Mouse (Mus musculus) cerebellum, postnatal 36 days (tissue): ENCODE measurements around the gene Esr1.
A peak's percentile ranks its signal among the peaks of the same experiment; 100 is the strongest.
"Not testable (repeated sequence)": the region's sequence is repeated elsewhere in the genome, so short reads cannot be mapped to it uniquely, and the experiment has no call there.

ENCODE experiments used
- DNase-seq, 2 experiments: peaks; one replicate each; pipeline ENCODE4 v3.0.0; 2021 to 2022; ENCODE audit warnings: mixed read lengths in 2 of 2

Gene Esr1

GRCm38 (mm10) chr10:4611386-4612155, at the start of gene Esr1:
TSS of gene Esr1 (plus strand) at chr10:4611593.
- DNase-seq, result no peak

GRCm38 (mm10) chr10:4565148-4565547, 46.2 kb upstream of the Esr1 start:
- DNase-seq, result no peak

DNA sequence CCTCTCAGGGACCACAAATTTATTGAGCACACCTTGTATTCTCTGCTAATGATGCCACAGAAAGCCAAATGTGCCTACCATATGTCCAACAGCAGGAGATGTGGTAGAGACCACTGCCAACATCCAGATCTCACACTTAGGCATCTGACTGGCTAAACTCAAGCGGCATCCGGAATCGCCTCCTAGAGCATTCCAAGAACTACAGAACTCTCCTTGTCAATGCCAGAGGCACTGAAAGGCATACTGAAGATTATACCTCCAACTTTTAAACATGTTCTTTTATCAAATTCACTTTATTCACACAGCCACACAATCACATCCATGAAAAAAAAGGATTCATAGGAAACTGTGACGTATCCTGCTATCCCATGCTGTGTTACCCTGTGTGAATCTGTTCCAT, 40.6 kb upstream of the Esr1 start:
- DNase-seq, result peak in 1 of 2 experiments; percentile 5

DNA sequence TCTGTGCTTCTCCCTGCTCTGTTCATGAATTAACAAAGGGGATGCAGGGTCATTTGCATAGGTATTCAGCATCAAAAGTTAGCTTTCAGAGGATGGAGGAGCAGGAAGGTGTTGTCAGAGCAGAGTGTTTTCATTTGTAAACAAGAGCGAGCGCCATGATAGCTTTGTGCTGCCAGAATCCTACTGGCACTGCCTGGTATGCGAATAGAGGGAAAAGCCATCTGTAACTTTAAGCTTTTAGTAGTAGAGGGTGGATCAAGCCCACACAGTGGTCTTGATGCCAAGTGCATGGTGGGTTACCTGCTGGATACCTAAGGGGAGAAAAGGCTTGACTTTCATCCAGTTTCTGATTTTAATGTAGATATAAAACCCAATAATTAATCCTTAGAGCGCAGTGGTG, 40.1 kb upstream of the Esr1 start:
- peak in 1 of 2 experiments; percentile 2 for DNase-seq

- no peak for DNase-seq
Observed at GRCm38 (mm10) chr10:4581905-4582304, 29.5 kb upstream of the Esr1 start.

GRCm38 (mm10) chr10:4586691-4587090, 24.7 kb upstream of the Esr1 start:
- no peak for DNase-seq

- DNase-seq, result no peak
Observed at GRCm38 (mm10) chr10:4589576-4589975, 21.8 kb upstream of the Esr1 start.

DNA sequence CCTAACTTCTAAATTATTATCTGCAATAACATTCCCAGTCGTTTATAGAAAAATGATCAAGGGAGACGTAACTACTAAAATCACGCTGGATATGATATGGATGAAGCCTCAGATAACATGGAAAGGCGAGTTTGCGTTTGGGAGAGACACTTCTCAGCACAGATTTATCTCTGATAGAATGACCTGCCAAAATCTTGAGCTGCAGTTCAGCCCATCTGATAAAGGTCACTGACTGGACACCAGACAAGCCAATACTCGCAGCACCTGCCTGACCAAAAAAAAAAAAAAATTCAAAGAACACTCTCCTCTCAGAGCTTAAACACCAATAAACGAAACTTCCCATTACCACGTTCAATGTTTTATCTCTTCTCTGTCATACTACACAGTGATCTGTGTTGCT, 20.4 kb upstream of the Esr1 start:
- DNase-seq, result no peak

DNA sequence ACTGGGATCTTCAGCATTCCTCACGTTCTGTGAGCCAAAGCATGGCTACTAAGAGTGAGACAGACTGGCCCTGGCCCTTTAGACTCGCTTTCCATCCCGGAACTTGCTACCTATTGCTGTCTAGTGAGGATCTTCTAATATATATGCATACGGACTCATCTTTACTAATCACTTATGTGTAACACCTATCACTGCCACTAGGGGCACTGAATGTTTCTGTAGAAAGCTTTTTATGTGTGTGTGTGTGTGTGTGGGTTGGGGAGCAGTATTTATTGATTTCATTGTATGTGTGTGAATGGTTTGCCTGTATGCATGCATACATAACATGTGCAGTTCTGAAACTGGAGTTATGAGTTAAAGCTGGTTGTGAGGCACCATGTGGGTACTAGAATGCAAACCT, 17.6 kb upstream of the Esr1 start:
- DNase-seq, result no peak

GRCm38 (mm10) chr10:4597211-4597610, 14.2 kb upstream of the Esr1 start:
- DNase-seq, result no peak

GRCm38 (mm10) chr10:4598244-4598842, 13.1 kb upstream of the Esr1 start:
- DNase-seq, result peak; percentile 42 to 64

GRCm38 (mm10) chr10:4598916-4599315, 12.5 kb upstream of the Esr1 start:
- DNase-seq, result peak in 1 of 2 experiments; percentile 7

DNA sequence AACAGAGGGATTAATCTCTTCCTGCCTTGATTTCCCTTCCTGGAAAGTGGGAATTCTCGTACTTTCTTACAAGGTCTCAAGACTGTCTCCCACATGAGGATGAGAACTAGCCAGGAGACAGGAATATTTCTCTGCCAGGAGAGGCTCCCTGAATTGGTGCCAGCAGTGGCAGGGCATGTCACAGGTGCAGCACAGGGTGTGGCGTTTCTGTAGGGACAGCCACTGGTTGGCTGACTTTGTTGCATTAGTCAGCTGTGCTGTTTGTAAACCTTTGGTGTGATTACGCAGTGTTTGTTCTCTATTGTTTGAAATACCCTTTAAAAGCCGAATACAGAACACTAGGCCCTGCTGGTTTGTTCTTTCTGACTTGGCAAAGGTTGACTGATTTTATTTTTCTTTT, 11.8 kb upstream of the Esr1 start:
- DNase-seq, result peak in 1 of 2 experiments; percentile 20

GRCm38 (mm10) chr10:4600796-4601474, 10.5 kb upstream of the Esr1 start:
- no peak for DNase-seq

- not testable (repeated sequence) for DNase-seq
Observed at GRCm38 (mm10) chr10:4601612-4602011, 9.8 kb upstream of the Esr1 start.

- no peak for DNase-seq
Observed at GRCm38 (mm10) chr10:4602466-4602865, 8.9 kb upstream of the Esr1 start.

- DNase-seq, result no peak
Observed at GRCm38 (mm10) chr10:4604527-4605209, 6.7 kb upstream of the Esr1 start.

DNA sequence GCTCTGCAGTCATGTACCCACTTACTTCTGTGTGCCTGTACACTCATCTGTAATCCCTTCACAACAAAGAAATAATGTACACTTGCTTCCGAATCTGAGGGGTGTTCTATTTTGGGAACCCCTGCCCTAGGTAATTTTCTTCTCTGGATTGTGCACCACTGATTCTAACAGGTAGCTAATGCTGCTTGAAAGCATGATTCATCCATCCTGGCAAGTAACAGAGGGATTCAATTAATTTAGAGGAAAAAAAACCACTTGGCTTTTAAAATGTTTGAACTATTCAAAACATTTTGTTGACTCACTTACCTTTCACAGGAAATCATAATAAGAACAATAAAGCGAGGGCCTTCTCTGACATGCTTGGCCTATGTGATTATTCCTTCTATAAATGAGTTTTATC, 1.2 kb upstream of the Esr1 start:
- no peak for DNase-seq

DNA sequence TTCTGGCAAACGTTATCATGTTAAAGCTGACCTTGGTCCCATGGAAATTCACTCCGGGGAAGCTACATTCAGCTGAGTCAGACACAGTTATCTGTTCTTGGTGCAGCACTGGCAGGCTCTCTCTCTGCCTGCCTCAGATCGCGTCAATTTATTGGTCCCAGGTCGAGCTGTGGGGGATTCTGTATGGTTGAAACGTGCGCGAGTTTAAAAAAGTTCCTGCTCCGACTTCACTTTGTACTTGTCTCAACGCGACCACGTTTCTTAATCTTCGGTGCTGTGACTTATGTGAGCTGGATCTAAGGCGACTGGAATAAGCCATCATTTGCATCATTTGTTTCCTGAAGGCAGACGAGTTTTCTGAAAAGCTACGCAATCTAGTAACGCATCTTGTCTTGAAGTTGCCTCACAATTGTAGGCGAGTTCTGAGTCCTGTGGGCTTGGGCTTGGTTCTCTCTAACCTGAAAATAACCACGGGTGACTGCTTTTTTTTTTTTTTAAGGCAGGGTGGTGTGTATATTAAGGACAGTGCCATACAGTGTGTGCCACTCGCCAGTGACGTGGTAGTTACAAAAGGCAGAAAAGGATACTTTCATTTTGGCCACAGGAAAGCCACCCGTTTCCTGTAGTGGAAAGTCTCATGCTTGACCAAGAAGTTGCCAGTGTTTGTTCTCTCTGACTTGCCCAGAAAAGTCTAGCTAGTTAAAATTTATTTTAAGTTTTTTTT, 1.1 kb downstream of the Esr1 start:
- DNase-seq, result no peak

DNA sequence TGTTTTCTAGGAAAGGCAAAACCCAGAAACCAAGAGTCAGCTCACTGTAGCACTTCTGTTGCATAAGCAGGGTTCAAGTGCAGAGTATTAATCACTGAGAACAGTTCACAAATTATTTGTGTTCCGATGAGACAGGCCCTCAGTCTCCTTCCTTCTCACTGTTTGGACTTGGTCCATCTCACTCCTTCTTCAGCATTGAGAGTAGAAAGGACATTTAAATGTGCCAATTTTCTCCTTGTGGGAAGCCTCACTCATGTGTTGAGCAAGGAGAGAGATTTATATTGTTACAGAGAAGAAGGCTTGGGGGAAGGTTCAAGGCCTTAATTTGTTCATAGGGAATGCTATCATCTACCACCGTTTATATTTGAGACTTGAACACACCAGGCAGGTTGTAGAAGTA, 6.6 kb downstream of the Esr1 start:
- DNase-seq, result no peak

DNA sequence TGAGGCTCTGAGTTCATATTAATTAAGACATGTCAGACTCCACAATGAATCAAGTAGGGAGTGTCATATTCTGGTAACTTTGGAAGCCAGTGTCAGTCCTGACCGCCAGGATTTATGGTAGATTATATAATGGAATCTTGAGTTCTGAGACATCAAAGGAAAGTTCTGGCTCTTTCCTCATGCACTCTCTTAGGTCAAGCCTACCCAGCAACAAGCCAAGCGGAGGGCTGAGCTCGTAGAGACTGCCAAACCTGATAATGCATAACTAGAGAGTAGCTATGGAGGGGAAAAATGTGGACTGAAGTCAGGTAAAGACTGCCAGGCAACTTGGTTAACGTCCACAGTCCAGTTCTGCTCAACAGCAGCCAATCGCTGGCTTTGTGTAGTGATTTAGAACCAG, 7.3 kb downstream of the Esr1 start:
- DNase-seq, result no peak

- not testable (repeated sequence) for DNase-seq
Observed at GRCm38 (mm10) chr10:4619426-4619825, 8.0 kb downstream of the Esr1 start.
